Mouse (Mus musculus): ENCODE measurements around the gene Layn.

- no peak for TF ChIP-seq CTCF (conservative IDR thresholded peaks at IDR 0.05; ENCODE audit: low read length)
- TF ChIP-seq NANOG (IDR thresholded peaks at IDR 0.05; ENCODE audit: borderline replicate concordance, low read length), result no peak
Measured at GRCm38 (mm10) chr9:51009656-51009950, 67.3 kb downstream of the Layn start.

Measured in E14TG2a.4 (cell line).